Mouse (Mus musculus) small intestine, adult 2 months (tissue): ENCODE measurements around the gene Alk.

Experiments used
- CTCF ChIP-seq: fragments of 200-500 bp; IDR thresholded peaks from 2 replicates; pipeline ENCODE4 v1.5.1; 2012; ENCODE audit warnings: low read depth, mild to moderate bottlenecking, control low read depth, inconsistent platforms, low read length, moderate library complexity, mixed read lengths; ENCODE audit not compliant: insufficient replicate concordance, insufficient read length; ENCODE audit errors: extremely low read depth
- POLR2A ChIP-seq: fragments of 200-500 bp; IDR thresholded peaks from 2 replicates; pipeline ENCODE4 v1.6.1; 2012; ENCODE audit warnings: low read depth, mild to moderate bottlenecking, control low read depth, inconsistent platforms, low read length, moderate library complexity

- no peak for TF ChIP-seq POLR2A
- TF ChIP-seq CTCF, result no peak
These were observed 581.1 kb downstream of the Alk start for GRCm38 (mm10) chr17:72023323-72023722.
